Mouse (Mus musculus): ENCODE data around the gene Cabp7. TPM values are rescaled to one million over a fixed set of nuclear protein-coding genes. Genes with fewer than 3 reads are reported as not detected.

The Cabp7 gene
- polyA plus RNA-seq, 1 experiment, result not detected

GRCm38 (mm10) chr11:4729603-4730002, 17.0 kb downstream of the Cabp7 start:
- no peak for TF ChIP-seq POLR2A (IDR thresholded peaks at IDR 0.05; ENCODE audit: borderline replicate concordance, control insufficient read depth, low read depth, low read length)
- TF ChIP-seq CTCF (IDR thresholded peaks at IDR 0.05; ENCODE audit: control insufficient read depth, insufficient read depth, low read length), result no peak
- WGBS, result 11% methylated on average over 12 of the region's 12 CpGs

GRCm38 (mm10) chr11:4721728-4722127, 24.9 kb downstream of the Cabp7 start:
- no peak for TF ChIP-seq POLR2A (IDR thresholded peaks at IDR 0.05; ENCODE audit: borderline replicate concordance, control insufficient read depth, low read depth, low read length)
- no peak for TF ChIP-seq CTCF (IDR thresholded peaks at IDR 0.05; ENCODE audit: control insufficient read depth, insufficient read depth, low read length)
- Histone ChIP-seq H3K4me3 (replicated peaks; ENCODE audit: control insufficient read depth, low read depth, low read length) (no peak overlapping the region), H3K4me1 (ENCODE audit: control insufficient read depth, insufficient read depth, low read length) (no peaks in the 10 kb centered on the region), H3K27ac (ENCODE audit: control insufficient read depth, insufficient read depth, low read depth, low read length, poor library complexity) (no peak overlapping the region)
- WGBS, result 92% methylated on average over 8 of the region's 8 CpGs

More at GRCm38 (mm10) chr11:4729603-4730002, 17.0 kb downstream of the Cabp7 start:
- Histone ChIP-seq H3K4me3 (replicated peaks; ENCODE audit: control insufficient read depth, low read depth, low read length) (no peak overlapping the region), H3K27ac (ENCODE audit: control insufficient read depth, insufficient read depth, low read depth, low read length, poor library complexity) (no peak overlapping the region), H3K4me1 (ENCODE audit: control insufficient read depth, insufficient read depth, low read length) (no peaks in the 10 kb centered on the region)

GRCm38 (mm10) chr11:4720900-4721580, 25.5 kb downstream of the Cabp7 start:
- TF ChIP-seq CTCF (IDR thresholded peaks at IDR 0.05; ENCODE audit: control insufficient read depth, insufficient read depth, low read length) (no peak), POLR2A (IDR thresholded peaks at IDR 0.05; ENCODE audit: borderline replicate concordance, control insufficient read depth, low read depth, low read length) (no peak)
- H3K27ac ChIP-seq (ENCODE audit: control insufficient read depth, insufficient read depth, low read depth, low read length, poor library complexity), result no peak overlapping the region
- H3K4me3 ChIP-seq (replicated peaks; ENCODE audit: control insufficient read depth, low read depth, low read length), result no peak overlapping the region
- WGBS, result 83% methylated on average over 7 of the region's 7 CpGs
- H3K4me1 ChIP-seq (ENCODE audit: control insufficient read depth, insufficient read depth, low read length), result no peaks in the 10 kb centered on the region

GRCm38 (mm10) chr11:4720393-4720792, 26.2 kb downstream of the Cabp7 start:
- no peak overlapping the region for H3K4me3 ChIP-seq (replicated peaks; ENCODE audit: control insufficient read depth, low read depth, low read length)
- 87% methylated on average over 11 of the region's 11 CpGs for WGBS
- TF ChIP-seq CTCF (IDR thresholded peaks at IDR 0.05; ENCODE audit: control insufficient read depth, insufficient read depth, low read length) (no peak), POLR2A (IDR thresholded peaks at IDR 0.05; ENCODE audit: borderline replicate concordance, control insufficient read depth, low read depth, low read length) (no peak)
- H3K27ac ChIP-seq (ENCODE audit: control insufficient read depth, insufficient read depth, low read depth, low read length, poor library complexity), result no peak overlapping the region
- H3K4me1 ChIP-seq (ENCODE audit: control insufficient read depth, insufficient read depth, low read length), result no peaks in the 10 kb centered on the region

- Histone ChIP-seq H3K4me3 (replicated peaks; ENCODE audit: control insufficient read depth, low read depth, low read length) (no peak overlapping the region), H3K4me1 (ENCODE audit: control insufficient read depth, insufficient read depth, low read length) (no peaks in the 10 kb centered on the region), H3K27ac (ENCODE audit: control insufficient read depth, insufficient read depth, low read depth, low read length, poor library complexity) (no peak overlapping the region)
- WGBS, result 86% methylated on average over 9 of the region's 9 CpGs
- TF ChIP-seq POLR2A (IDR thresholded peaks at IDR 0.05; ENCODE audit: borderline replicate concordance, control insufficient read depth, low read depth, low read length), result no peak
Measured at GRCm38 (mm10) chr11:4719961-4720360, 26.6 kb downstream of the Cabp7 start.

- H3K4me1 ChIP-seq (ENCODE audit: control insufficient read depth, insufficient read depth, low read length), result peaks cover 2% of the 10 kb centered on the region
- H3K27ac ChIP-seq (ENCODE audit: control insufficient read depth, insufficient read depth, low read depth, low read length, poor library complexity), result no peak overlapping the region
- no peak overlapping the region for H3K4me3 ChIP-seq (replicated peaks; ENCODE audit: control insufficient read depth, low read depth, low read length)
- WGBS, result 83% methylated on average over 5 of the region's 5 CpGs
- TF ChIP-seq CTCF (IDR thresholded peaks at IDR 0.05; ENCODE audit: control insufficient read depth, insufficient read depth, low read length) (no peak), POLR2A (IDR thresholded peaks at IDR 0.05; ENCODE audit: borderline replicate concordance, control insufficient read depth, low read depth, low read length) (no peak)
Measured at GRCm38 (mm10) chr11:4718548-4718947, 28.0 kb downstream of the Cabp7 start.

- Histone ChIP-seq H3K4me1 (ENCODE audit: control insufficient read depth, insufficient read depth, low read length) (peaks cover 2% of the 10 kb centered on the region), H3K4me3 (replicated peaks; ENCODE audit: control insufficient read depth, low read depth, low read length) (no peak overlapping the region), H3K27ac (ENCODE audit: control insufficient read depth, insufficient read depth, low read depth, low read length, poor library complexity) (no peak overlapping the region)
- WGBS, result 83% methylated on average over 5 of the region's 5 CpGs
- TF ChIP-seq POLR2A (IDR thresholded peaks at IDR 0.05; ENCODE audit: borderline replicate concordance, control insufficient read depth, low read depth, low read length) (no peak), CTCF (IDR thresholded peaks at IDR 0.05; ENCODE audit: control insufficient read depth, insufficient read depth, low read length) (no peak)
Measured at GRCm38 (mm10) chr11:4716530-4717236, 29.9 kb downstream of the Cabp7 start.

- Histone ChIP-seq H3K27ac (ENCODE audit: control insufficient read depth, insufficient read depth, low read depth, low read length, poor library complexity) (no peak overlapping the region), H3K4me1 (ENCODE audit: control insufficient read depth, insufficient read depth, low read length) (peaks cover 2% of the 10 kb centered on the region), H3K4me3 (replicated peaks; ENCODE audit: control insufficient read depth, low read depth, low read length) (no peak overlapping the region)
- TF ChIP-seq CTCF (IDR thresholded peaks at IDR 0.05; ENCODE audit: control insufficient read depth, insufficient read depth, low read length), result no peak
- TF ChIP-seq POLR2A (IDR thresholded peaks at IDR 0.05; ENCODE audit: borderline replicate concordance, control insufficient read depth, low read depth, low read length), result no peak
- WGBS, result 88% methylated on average over 4 of the region's 4 CpGs
Measured at GRCm38 (mm10) chr11:4715596-4715995, 31.0 kb downstream of the Cabp7 start.

Measured in bone marrow, adult 2 months (tissue).